Mouse (Mus musculus): ENCODE results near the gene Samd8. TPM values are rescaled to one million over a fixed set of nuclear protein-coding genes. Genes with fewer than 3 reads are reported as not detected.

Gene Samd8
- polyA plus RNA-seq, 1 experiment from 2014 or later = 11.5 TPM

Other genes with a start within 250 kb of the Samd8 start
- 0.18 TPM in 2 replicates for gene Dupd1, start 36.0 kb upstream of the Samd8 start, polyA plus RNA-seq (2014; fragmentation: Nextera tagmentation; extraction: Ambion mirVana)
- gene Dusp13, start 650 bp downstream of the Samd8 start, polyA plus RNA-seq (2014; fragmentation: Nextera tagmentation; extraction: Ambion mirVana) = not detected in 2 replicates
- 533 and 556 TPM in 2 replicates for gene Vdac2, start 74.7 kb downstream of the Samd8 start, polyA plus RNA-seq (2014; fragmentation: Nextera tagmentation; extraction: Ambion mirVana)
- 41.0 and 47.1 TPM in 2 replicates for gene Comtd1, start 98.4 kb downstream of the Samd8 start, polyA plus RNA-seq (2014; fragmentation: Nextera tagmentation; extraction: Ambion mirVana)
- gene Zfp503, start 239.1 kb downstream of the Samd8 start, polyA plus RNA-seq (2014; fragmentation: Nextera tagmentation; extraction: Ambion mirVana) = 0.67 and 1.6 TPM in 2 replicates

Data from heart, embryonic 14.5 days (tissue).